Mouse (Mus musculus) heart, embryonic 12.5 days (tissue): ENCODE data around the gene Dhdds. TPM values are rescaled to one million over a fixed set of nuclear protein-coding genes. Genes with fewer than 3 reads are reported as not detected.
A peak's percentile ranks its signal among the peaks of the same experiment; 100 is the strongest.

Experiments used
- ATAC-seq: fragments of 200-750 bp; cut with Nextera tagmentation; 2 replicates; pipeline ENCODE4 v1.8.0; 2017; ENCODE audit warnings: moderate TSS enrichment, moderate library complexity; ENCODE audit not compliant: insufficient number of reproducible peaks, low FRiP score
- H3K27ac ChIP-seq: fragments of 300-500 bp; sonication (generic); 2 replicates; pipeline ENCODE4 v1.5.1; 2016; ENCODE audit warnings: mild to moderate bottlenecking, moderate library complexity; ENCODE audit not compliant: poor library complexity, severe bottlenecking
- H3K27me3 ChIP-seq: fragments of 300-500 bp; sonication (generic); replicated peaks from 2 replicates; pipeline ENCODE4 v1.6.1; 2016; ENCODE audit warnings: mild to moderate bottlenecking, moderate library complexity
- H3K36me3 ChIP-seq: fragments of 300-500 bp; sonication (generic); 2 replicates; pipeline ENCODE4 v1.6.1; 2016; ENCODE audit warnings: mild to moderate bottlenecking, moderate library complexity
- H3K4me1 ChIP-seq: fragments of 300-500 bp; sonication (generic); replicated peaks from 2 replicates; pipeline ENCODE4 v1.6.1; 2016; ENCODE audit warnings: mild to moderate bottlenecking
- H3K4me2 ChIP-seq: fragments of 300-500 bp; sonication (generic); 2 replicates; pipeline ENCODE4 v1.6.1; 2016; ENCODE audit warnings: mild to moderate bottlenecking, moderate library complexity
- H3K4me3 ChIP-seq: fragments of 300-500 bp; sonication (generic); 2 replicates; pipeline ENCODE4 v1.5.1; 2016; ENCODE audit warnings: mild to moderate bottlenecking
- H3K9ac ChIP-seq: fragments of 300-500 bp; sonication (generic); 2 replicates; pipeline ENCODE4 v1.6.1; 2016; ENCODE audit warnings: mild to moderate bottlenecking, moderate library complexity
- H3K9me3 ChIP-seq: fragments of 300-500 bp; sonication (generic); replicated peaks from 2 replicates; pipeline ENCODE4 v1.6.1; 2016; ENCODE audit warnings: mild to moderate bottlenecking, moderate library complexity
- WGBS: fragments of 180-500 bp; shearing (Covaris S2); methylation state at CpG from one replicate; pipeline ENCODE4 v1.1.7; 2016; 5-methylcytosine and 5-hydroxymethylcytosine counted together
- polyA plus RNA-seq: library from polyadenylated mRNA; unstranded; fragments of >200 nt; fragmentation: Nextera tagmentation; extraction: Ambion mirVana; gene quantifications from 2 replicates; pipeline ENCODE4 v1.2.1, GENCODE M21; 2016

Gene Dhdds
- polyA plus RNA-seq, 1 experiment from 2014 or later: 30.5 TPM

DNA sequence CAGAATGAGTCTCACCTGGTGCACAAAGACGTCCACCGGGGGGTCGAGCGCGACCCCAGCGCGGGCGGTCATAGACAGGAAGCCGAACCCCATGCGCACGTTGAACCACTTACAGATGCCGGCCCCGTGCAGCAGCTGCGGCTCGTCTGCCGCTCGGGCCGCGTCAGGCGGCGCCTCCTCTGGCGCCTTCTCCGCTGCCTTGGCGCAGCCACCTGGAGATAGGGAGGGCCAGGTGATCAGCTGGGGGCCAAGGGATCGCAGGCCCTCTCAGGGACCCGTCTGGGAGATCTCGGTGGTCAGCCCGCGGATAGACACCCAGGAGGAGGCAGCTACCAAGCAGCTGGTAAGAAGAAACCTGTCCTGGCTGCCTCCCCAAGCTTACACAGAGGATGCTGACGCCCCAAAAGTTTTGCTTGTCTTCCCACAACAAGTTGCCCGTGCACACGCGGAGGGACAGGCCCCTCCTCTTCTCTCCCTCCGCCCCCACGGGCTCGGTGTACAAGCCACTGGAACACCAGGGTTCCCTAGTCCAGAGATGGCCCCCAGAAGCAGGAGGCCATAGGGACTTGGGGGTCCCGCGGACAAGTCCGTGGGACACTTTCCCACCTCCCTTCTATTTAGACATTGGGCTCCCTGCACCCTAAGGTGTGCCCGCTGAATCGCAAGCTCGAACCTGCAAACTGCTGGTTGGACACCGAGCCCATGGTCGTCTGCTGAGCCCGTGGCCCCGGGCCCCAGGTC is 17.5 kb upstream of the Dhdds start:
- no peaks in the 10 kb centered on the region for H3K36me3 ChIP-seq
- no peak overlapping the region for H3K9ac ChIP-seq
- H3K4me3 ChIP-seq: peak overlapping the region; percentile 39
- no peak for ATAC-seq
- peaks cover 49% of the 10 kb centered on the region for H3K4me1 ChIP-seq
- H3K27me3 ChIP-seq: peaks cover 42% of the 10 kb centered on the region
- peak overlapping the region; percentile 68 for H3K4me2 ChIP-seq
- H3K9me3 ChIP-seq: no peaks in the 10 kb centered on the region
- WGBS: under 1% methylated on average over 46 of the region's 46 CpGs
- H3K27ac ChIP-seq: no peak overlapping the region

DNA sequence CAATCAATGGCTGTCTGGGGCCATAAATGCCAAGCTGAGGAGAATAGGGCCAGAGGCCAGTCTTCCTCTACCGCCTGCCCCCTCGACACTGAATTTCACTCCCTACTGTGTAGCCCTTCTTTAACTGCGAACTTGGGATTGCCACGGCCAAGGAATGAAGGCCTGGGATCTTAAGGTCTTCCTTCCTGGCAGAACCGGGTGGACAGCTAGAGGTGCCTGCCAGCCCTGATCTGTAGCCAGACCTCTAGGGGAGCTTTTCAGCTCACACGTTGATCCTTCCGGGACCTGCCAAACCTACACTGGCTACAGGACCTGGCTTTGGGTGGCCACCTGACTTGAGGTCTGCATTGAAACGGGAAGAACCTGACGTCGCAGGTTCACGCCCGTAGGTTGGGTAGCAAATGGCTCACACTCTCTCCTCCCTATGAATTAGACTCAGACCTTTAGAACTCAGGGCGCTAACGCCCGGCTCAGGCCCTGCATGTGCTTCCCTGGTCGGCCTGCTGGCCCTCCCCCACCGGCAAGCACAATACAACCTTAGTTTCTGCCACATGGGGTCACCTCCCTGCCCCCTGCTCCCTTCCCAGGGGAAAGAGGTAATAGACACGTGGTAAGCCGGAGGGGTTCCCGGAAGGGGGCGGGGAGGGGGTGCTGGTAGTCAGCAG is 16.6 kb upstream of the Dhdds start:
- Histone ChIP-seq H3K4me2 (peak overlapping the region; percentile 68), H3K4me1 (peaks cover 58% of the 10 kb centered on the region), H3K4me3 (peak overlapping the region; percentile 39), H3K9me3 (no peaks in the 10 kb centered on the region), H3K9ac (no peak overlapping the region), H3K36me3 (no peaks in the 10 kb centered on the region), H3K27me3 (peaks cover 42% of the 10 kb centered on the region), H3K27ac (no peak overlapping the region)
- 2% methylated on average over 21 of the region's 21 CpGs for WGBS
- ATAC-seq: no peak

DNA sequence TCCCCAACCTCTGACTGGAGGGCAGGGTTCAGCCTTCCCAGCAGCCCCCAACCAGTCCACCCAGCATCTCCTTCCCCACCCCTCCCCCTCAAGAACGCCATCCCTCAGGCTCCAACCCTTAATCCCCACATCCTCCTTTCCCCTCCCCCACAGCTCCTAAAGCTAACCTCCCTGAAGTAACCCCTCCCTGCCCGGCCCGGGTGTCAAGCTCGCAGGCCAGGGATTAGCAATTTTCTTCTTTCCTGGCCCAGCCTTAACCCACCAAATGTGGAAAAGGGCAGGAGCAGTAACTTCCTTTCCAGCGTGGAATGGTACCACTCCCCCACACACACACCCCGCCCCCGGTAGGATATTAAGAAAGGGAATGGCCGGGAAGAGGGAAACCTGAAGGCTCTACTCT is 16.0 kb upstream of the Dhdds start:
- no peaks in the 10 kb centered on the region for H3K36me3 ChIP-seq
- 0 out of 2 replicates have a peak overlapping the region, but pooled peaks have one; percentile 39 for H3K4me3 ChIP-seq
- ATAC-seq: no peak
- H3K4me2 ChIP-seq: peak overlapping the region; percentile 68
- H3K9ac ChIP-seq: no peak overlapping the region
- H3K27me3 ChIP-seq: peaks cover 43% of the 10 kb centered on the region
- peaks cover 64% of the 10 kb centered on the region for H3K4me1 ChIP-seq
- no peaks in the 10 kb centered on the region for H3K9me3 ChIP-seq
- no peak overlapping the region for H3K27ac ChIP-seq
- 3% methylated on average over 8 of the region's 8 CpGs for WGBS

DNA sequence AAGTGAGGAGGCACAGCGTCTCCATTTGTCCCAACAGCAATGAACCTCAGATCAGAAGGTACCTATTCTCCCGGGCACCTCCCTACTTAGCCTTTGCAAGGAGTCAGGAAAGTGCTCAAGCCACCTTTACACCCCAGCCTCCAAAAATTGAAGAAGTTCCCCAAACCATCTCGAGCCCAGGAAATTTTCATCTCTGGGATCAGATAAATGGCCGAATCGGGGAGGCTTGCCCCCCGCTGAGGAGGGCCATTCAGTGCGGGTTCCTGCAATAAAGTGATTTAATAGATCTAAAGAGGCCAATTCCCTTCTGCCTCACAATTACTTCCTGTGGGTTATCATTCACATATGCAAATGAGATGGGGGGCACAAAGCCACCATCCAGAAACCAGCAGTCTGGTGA is 15.5 kb upstream of the Dhdds start:
- no peak for ATAC-seq
- Histone ChIP-seq H3K9ac (no peak overlapping the region), H3K4me3 (no peak overlapping the region), H3K27ac (no peak overlapping the region), H3K27me3 (peaks cover 47% of the 10 kb centered on the region), H3K4me1 (peaks cover 69% of the 10 kb centered on the region), H3K4me2 (no peak overlapping the region), H3K9me3 (no peaks in the 10 kb centered on the region), H3K36me3 (no peaks in the 10 kb centered on the region)
- 14% methylated on average over 7 of the region's 7 CpGs for WGBS

DNA sequence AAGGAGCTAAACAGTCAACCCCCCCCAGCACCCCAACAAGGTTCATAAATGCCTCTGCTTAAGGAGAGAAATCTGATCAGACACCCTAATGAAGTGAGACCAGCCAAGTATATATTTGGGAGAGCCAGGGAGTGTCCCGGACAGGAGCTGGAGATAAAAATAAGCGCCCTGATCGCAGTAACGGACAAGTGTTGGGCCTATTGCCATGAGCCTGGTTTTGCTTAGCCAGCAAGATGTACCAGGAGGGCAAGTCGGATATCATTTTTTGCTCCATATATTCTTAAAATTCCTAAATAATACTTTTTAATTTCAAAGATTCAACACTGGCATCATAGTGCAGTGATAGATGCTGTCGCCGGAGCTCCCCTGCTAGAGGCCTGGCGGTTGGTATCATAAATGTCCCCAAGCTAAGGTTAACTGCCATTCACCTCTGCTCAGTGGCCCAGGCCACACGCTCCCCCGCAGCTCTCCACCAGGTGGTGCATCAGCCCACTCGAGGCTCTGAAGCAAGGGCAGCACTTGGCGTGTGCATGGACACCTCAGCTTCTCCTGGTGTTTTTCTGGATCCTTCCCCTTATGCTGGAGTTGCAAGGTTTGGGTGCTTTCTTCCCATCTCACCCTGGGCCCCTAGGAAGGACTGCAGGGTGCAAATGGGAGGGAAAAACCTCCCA is 12.3 kb upstream of the Dhdds start:
- no peak overlapping the region for H3K4me3 ChIP-seq
- H3K27ac ChIP-seq: no peak overlapping the region
- no peak overlapping the region for H3K4me2 ChIP-seq
- H3K4me1 ChIP-seq: peaks cover 50% of the 10 kb centered on the region
- H3K9ac ChIP-seq: no peak overlapping the region
- no peaks in the 10 kb centered on the region for H3K9me3 ChIP-seq
- WGBS: 37% methylated on average over 12 of the region's 12 CpGs
- no peaks in the 10 kb centered on the region for H3K36me3 ChIP-seq
- peaks cover 25% of the 10 kb centered on the region for H3K27me3 ChIP-seq
- no peak for ATAC-seq

DNA sequence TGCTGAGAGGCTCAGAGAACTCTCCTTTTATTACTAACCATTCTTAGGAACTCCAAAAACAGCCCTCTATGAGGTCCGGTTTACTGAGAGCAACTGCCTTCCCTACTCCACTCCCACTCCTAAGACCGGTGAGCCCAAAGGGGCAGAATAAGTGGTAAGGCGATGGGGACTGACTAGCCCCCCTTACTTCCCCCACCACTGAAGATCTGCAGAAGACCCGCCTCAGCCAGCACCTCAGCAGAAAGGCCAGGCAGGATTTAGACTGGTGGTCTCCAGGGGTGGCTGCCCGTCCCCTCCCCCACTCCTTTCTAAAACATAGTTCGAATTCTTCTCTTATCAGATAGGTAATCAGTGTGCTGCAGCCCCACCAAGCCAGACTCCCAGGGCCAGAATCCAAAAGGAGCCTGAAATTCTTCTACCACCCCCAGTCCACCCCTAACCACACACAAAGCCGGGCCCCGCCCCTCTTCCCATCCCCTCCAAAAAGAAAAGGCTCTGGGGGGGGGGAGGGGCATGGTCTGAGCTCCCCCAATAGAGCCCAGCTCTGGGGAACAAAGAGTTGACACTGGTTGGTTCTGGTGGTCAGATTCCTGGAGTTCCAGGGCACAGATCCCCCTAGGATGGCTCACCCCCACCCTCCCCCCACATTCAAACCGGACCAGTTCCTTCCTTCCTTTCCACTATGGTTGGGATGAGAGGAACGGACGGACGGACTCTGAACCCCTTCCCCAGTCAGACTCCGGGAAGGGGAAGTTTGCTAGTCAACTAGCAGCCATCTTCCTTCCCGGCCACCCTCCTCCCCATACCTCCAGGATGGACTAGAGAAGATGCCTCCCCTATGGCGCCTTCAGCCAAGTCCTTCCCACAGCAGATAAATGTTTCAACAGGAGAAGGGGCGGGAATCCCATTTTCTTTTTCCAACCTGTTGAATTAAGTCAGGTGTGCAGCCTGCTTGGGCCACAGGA is 11.0 kb upstream of the Dhdds start:
- Histone ChIP-seq H3K4me3 (peak overlapping the region; percentile 12; the same call in 1 of the 2 replicates), H3K9ac (no peak overlapping the region; the same call in 1 of the 2 replicates), H3K9me3 (no peaks in the 10 kb centered on the region), H3K36me3 (no peaks in the 10 kb centered on the region), H3K27me3 (peaks cover 13% of the 10 kb centered on the region; the same call in 1 of the 2 replicates), H3K4me2 (peak overlapping the region; percentile 49), H3K4me1 (peaks cover 38% of the 10 kb centered on the region), H3K27ac (no peak overlapping the region)
- WGBS: 9% methylated on average over 16 of the region's 16 CpGs
- ATAC-seq: peak; percentile 8; the same call in 1 of the 2 replicates

DNA sequence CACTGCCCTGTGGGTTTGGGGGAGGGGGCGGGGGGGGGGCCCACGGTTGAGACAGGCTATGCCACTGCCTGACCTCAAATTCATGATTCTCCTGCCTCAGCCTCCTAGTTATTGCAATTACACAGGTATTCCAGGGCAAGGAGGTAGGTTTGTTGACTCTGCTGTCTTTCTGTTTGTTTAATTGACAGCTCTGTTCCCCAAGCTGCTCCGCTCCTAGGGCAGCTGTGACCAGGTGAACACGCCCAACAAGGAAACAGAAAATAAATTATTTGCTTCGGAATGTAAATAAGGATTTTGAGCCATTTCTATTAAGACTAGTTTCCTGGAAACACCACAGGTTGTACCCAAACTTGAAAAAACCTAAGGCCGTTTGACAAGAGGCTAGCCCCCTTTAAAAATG is 9.0 kb upstream of the Dhdds start:
- 71% methylated on average over 6 of the region's 6 CpGs for WGBS
- ATAC-seq: no peak
- Histone ChIP-seq H3K27ac (no peak overlapping the region), H3K4me2 (no peak overlapping the region), H3K9me3 (no peaks in the 10 kb centered on the region), H3K27me3 (0 out of 2 replicates have a peak, but pooled peaks cover 5% of the 10 kb centered on the region), H3K36me3 (no peaks in the 10 kb centered on the region), H3K4me1 (peaks cover 33% of the 10 kb centered on the region), H3K4me3 (no peak overlapping the region), H3K9ac (no peak overlapping the region)

DNA sequence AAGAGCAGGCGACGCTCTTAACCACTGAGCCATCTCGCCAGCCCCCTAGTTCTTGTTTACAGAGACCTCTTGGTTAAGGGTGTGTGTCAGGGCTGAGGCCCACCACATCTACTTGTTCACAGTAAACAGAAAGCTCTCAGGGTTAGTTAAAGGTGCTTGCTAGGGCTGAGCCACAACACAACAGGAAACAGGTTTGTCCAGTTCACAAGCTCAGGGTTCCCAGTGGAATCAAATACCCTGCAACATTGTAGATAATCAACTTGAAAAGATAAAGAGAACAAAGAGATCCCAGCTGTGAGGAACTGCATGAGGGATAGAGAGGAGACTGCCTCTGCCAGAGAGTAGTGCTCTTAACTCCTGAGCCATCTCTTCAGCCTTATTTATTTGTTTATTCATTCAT is 6.1 kb upstream of the Dhdds start:
- H3K9ac ChIP-seq: no peak overlapping the region
- no peak for ATAC-seq
- WGBS: 67% methylated on average over 3 of the region's 3 CpGs

DNA sequence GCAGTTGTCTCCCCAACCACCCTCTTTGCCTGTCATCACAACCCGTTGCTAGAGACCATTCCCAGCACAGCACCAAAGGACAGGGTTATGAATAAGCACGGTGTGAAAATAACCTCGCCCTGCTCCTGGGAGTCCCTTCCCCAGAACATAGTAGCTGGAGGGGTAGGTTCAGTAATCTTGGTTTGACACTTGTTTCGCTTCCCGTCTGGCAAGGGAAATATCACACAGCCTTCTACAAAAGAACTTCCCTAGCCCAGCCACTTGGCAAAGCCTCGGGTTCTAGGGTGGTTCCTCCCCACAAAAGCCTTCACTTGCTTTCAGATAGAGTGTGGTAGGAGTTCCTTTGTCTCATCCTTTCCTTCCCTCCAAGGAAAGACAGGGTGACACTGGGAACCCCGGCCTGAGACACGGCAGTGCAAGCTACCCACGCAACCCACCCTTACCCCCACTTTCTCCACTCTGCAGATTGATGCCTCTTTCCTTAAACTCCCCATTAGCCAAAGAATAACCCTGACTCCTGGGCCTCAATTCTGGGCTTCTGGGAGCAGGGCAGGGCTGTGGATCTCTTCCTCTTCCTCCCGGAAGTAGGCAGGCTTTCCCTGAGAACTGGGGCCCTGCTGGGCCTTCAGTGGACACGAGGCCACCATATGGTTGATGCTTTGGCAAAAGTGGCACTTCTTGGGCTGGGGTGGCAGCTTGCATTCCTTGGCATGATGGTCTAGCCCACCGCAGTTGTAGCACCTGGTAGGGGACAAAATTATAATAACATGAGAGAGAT is 5.1 kb upstream of the Dhdds start:
- Histone ChIP-seq H3K9ac (no peak overlapping the region), H3K4me3 (no peak overlapping the region), H3K4me2 (no peak overlapping the region), H3K36me3 (no peaks in the 10 kb centered on the region), H3K27ac (0 out of 2 replicates have a peak overlapping the region, but pooled peaks have one; percentile 22), H3K4me1 (peaks cover 15% of the 10 kb centered on the region), H3K27me3 (no peaks in the 10 kb centered on the region), H3K9me3 (no peaks in the 10 kb centered on the region)
- ATAC-seq: no peak
- WGBS: 65% methylated on average over 12 of the region's 12 CpGs

More for the DNA sequence above, 6.1 kb upstream of the Dhdds start:
- no peaks in the 10 kb centered on the region for H3K36me3 ChIP-seq
- peaks cover 22% of the 10 kb centered on the region for H3K4me1 ChIP-seq
- H3K27ac ChIP-seq: no peak overlapping the region
- no peak overlapping the region for H3K4me2 ChIP-seq
- no peaks in the 10 kb centered on the region for H3K9me3 ChIP-seq
- 0 out of 2 replicates have a peak, but pooled peaks cover 5% of the 10 kb centered on the region for H3K27me3 ChIP-seq
- no peak overlapping the region for H3K4me3 ChIP-seq

DNA sequence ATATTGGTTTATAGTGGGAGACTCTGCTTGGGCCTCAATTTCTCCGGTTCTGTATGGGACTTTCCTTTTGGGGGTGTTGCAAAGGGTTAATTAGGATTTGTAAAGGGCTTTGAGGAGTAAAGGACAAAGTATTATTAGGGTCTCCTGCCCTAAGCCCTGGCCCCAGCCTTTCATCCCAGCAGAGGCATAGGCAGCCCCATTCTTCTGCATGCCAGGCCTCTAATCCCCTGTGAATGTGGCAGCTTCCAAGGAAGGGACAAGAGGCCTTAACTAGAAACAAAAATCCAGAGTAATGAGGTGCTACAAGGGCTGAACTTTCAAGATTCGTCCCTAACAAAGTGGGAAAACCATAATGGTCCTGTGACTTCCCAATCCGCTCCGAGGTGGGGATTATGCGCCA is 2.2 kb upstream of the Dhdds start:
- ATAC-seq: no peak
- H3K4me3 ChIP-seq: no peak overlapping the region
- H3K27ac ChIP-seq: no peak overlapping the region
- no peak overlapping the region for H3K4me2 ChIP-seq
- no peaks in the 10 kb centered on the region for H3K9me3 ChIP-seq
- WGBS: 74% methylated on average over 5 of the region's 5 CpGs
- H3K4me1 ChIP-seq: peaks cover 23% of the 10 kb centered on the region
- H3K36me3 ChIP-seq: no peaks in the 10 kb centered on the region
- no peak overlapping the region for H3K9ac ChIP-seq
- H3K27me3 ChIP-seq: no peaks in the 10 kb centered on the region
